Mouse (Mus musculus) testis, postnatal 10 days (tissue): ENCODE data around the gene Cnga2.
"Not testable (repeated sequence)": the region's sequence is repeated elsewhere in the genome, so short reads cannot be mapped to it uniquely, and the experiment has no call there.

Source experiments
- DNase-seq: peaks from one replicate; pipeline ENCODE4 v3.0.0; 2021; ENCODE audit warnings: low spot score

The Cnga2 gene

GRCm38 (mm10) chrX:71991549-71991948, at the start of gene Cnga2:
Cnga2 (plus strand) TSS chrX:71991849.
- no peak for DNase-seq

DNA sequence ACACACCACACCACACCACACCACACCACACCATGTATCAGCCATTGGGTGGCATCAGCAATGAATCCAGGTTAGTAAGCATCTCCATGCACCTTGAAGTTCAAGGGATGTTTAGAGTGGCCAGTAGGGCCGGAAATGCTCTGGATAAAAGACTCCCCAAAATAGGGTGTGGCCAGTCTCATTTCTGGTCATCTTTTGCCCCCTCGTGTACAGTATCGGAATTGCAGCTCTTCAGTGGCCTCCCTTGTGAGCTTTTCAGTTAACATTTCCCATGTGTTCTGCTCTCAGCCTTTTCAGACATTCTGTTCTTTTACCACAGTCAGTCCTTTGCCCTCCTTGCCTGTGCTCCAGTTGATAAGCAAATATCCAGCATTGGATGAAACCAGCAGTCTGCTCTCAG, 45.0 kb upstream of the Cnga2 start:
- peak; percentile 71 for DNase-seq

GRCm38 (mm10) chrX:71958366-71958765, 33.3 kb upstream of the Cnga2 start:
- DNase-seq = no peak

- DNase-seq = peak; percentile 75
Measured at GRCm38 (mm10) chrX:71962073-71963051, 29.3 kb upstream of the Cnga2 start, which contains the start of gene Prrg3. Prrg3 (plus strand) TSS chrX:71962624.

DNA sequence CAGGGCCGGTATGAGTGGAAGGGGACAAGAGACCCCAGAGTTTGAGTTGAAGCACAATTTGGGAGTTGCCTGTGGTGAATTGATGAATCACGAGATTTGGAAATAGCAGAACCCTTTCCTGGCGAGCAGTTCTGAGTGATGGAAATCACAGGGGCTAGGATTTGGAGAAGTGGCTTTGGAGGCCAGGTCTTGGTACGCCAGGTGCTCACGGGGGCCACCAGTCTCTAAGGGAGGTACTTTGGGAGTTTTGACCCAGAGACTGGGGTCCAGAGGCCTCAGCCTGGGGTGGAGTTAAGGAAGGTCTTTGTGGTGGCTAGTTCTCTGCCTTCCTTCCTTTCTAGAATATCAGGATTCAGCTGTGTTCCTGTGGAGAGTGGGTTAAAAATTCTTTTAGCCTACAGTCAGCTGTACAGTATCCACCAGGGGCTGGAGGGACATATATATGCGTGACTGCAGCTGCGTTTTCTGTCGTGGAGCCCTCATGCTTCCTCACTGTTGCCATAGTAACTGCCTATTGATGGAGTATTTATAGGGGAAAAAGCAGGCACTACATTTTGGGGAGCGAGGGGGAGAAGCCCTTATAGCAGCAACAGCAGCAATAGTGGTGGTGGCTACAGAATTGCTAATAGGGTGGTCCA, 28.3 kb upstream of the Cnga2 start:
- no peak for DNase-seq

DNA sequence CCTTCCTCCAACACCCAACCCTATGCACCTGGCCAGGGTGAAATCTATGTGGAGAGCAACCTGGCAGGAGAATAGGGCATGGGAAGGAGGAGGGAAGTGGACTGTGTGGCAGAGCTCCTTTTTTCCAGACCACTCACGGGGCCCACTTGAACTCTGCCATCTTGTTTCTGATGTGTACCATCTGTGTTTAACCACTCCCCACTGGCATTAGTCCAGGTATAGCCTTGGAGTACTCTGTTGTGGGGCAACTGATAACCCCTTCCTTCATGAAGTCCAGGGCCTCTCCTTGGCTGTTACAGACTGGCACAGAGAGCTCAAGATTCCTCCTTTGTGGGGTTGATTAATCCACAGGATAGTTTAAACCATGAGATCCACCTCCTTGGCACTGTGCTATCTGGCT, 23.4 kb upstream of the Cnga2 start:
- no peak for DNase-seq

DNA sequence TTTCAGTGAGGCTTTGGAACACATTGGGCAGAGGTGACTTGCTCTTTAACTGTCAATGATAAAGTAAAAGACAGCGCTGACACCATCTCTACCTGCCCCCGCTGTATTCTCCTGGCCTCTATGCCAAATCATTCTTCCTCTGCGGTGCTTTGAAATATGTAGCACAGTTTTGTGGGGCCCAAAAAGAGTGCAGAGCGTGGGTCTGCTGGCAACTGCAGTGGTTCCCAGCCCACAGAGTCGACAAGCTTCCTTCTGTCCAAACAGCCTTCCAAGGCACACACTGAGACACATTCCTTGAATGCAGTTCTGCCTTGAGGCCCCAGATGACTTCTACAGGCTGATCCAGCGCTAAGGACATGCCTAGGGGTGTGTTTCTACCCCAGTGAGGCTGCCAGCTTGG, 22.8 kb upstream of the Cnga2 start:
- no peak for DNase-seq

DNA sequence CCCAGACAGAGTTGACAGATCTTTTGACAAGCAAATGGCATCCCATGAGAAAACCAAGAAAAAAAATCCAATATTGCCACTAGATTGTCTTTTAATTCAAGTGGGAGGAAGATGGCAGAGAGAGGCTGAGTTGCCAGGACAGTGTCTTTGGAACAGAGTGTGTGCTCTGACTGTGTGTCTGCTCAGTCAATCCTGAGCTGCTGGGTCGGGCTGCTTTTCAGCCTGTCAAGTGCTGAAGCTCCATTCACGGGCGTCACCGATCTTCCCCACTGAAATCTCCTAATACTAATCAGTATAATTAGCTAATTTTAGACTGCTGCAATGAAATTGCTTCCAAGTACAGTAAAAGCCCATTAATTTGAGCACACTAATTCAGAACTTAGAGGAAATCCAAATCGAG, 20.3 kb upstream of the Cnga2 start:
- no peak for DNase-seq

GRCm38 (mm10) chrX:71972686-71973085, 19.0 kb upstream of the Cnga2 start, which contains the start of gene Fate1:
Fate1 (plus strand) TSS chrX:71972986.
- no peak for DNase-seq

GRCm38 (mm10) chrX:71977681-71978080, 14.0 kb upstream of the Cnga2 start:
- not testable (repeated sequence) for DNase-seq

GRCm38 (mm10) chrX:71980443-71980842, 11.2 kb upstream of the Cnga2 start:
- DNase-seq = no peak

- no peak for DNase-seq
Measured at GRCm38 (mm10) chrX:71981322-71981721, 10.3 kb upstream of the Cnga2 start.

GRCm38 (mm10) chrX:71983205-71983604, 8.4 kb upstream of the Cnga2 start:
- DNase-seq = no peak

DNA sequence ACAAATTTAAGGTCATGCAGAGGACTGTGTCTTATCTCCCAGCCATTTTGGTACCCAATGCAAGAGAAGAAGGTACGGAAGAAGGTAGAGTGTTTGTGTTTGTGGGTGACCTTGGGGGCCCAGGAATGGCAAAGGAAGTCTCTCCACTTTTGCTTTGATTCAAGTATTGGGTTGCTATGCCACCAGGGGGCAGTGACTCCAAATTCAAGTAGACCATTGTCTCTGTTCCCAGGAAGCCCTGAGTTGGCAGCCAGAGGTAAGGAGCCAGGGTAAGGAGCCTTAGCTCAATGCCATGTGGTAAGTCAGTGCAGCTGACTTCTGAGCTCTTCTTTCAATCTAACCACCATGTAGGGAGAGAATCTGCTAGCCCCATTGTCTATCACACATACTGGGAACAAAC, 7.9 kb upstream of the Cnga2 start:
- peak; percentile 52 for DNase-seq

- no peak for DNase-seq
Measured at GRCm38 (mm10) chrX:71995972-71996371, 4.3 kb downstream of the Cnga2 start.

- no peak for DNase-seq
Measured at GRCm38 (mm10) chrX:72009930-72010329, 18.3 kb downstream of the Cnga2 start.

- peak; percentile 36 for DNase-seq
Measured at GRCm38 (mm10) chrX:72012236-72012635, 20.6 kb downstream of the Cnga2 start.

GRCm38 (mm10) chrX:72012804-72013203, 21.2 kb downstream of the Cnga2 start:
- DNase-seq = peak; percentile 47

GRCm38 (mm10) chrX:72022241-72022640, 30.6 kb downstream of the Cnga2 start:
- no peak for DNase-seq

DNA sequence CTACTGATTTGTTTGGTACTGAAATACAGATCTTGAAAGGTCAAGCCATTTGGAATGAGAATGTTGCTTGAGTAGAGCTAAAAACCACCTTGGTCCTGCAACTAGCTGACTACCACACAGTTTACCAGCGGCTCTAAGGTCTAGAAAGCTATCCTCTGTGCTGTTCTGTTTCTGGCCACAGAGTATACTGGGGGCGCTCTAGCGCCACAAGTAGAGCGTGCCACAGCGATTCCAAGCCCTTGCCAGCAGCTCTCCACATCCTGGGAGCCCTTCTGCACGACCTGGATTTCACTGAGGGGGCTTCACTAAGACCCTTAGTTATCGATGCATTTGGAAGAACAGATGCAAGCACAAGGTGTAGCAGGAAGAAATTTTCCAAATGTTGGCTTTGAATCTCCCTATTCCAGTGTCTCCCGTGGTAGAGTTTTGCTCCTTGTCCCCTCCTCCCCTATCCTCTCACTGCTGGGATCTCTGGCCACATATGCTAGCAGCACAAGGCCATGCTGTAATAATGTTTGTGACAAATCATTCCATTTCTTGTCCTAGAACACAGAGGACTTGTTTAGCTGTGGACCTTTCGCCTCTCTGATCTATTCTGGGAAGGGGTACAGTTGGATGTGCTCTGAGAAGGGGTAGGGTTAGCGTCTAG, 31.2 kb downstream of the Cnga2 start:
- peak; percentile 41 for DNase-seq

GRCm38 (mm10) chrX:72023542-72023941, 31.9 kb downstream of the Cnga2 start:
- no peak for DNase-seq

DNA sequence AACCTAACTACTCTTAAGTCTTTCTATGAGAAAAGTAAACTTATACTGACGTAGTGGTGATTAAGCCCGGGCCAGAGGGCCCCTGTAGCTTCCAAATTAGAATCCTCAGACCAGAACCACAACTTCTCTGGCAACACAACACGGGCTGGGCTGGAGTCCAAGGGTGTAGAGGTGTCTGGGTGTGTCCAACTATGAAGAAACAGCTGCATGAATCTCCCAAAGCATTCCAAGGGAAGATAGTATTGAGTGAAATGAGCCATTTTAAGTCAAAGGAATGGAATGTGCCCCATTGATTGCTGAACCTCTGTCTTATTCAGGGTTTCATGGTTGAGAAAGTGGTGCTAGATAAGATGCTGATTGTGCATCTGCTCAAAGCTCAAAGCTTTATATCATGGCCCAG, 52.4 kb downstream of the Cnga2 start:
- no peak for DNase-seq

DNA sequence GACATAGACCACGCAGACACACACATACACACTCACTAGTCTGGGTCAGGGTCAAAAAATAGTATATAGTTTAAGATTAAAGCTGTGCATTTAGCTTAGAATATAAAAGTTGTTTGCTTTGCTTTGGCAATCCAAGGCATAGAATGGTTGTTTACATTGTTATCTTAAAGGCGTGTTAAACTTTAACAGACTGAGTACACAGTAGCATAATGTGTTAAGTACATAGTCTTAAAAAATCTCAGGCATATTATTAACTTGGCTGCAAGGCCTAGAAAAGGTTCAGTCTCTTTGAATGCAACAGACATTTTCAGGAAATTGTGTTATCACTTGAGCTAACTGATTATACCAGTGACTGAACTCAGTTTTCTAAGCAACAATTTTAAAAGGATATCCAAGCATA, 56.3 kb downstream of the Cnga2 start:
- no peak for DNase-seq
